Mouse (Mus musculus) hindbrain, embryonic 13.5 days (tissue): ENCODE measurements at regions not wholly inside any gene's neighbourhood (a gene's known extent, or its start where the extent isn't known, plus 50 kb on each side); places are given as distances from the start of the nearest gene placed in this dataset.
A peak's percentile ranks its signal among the peaks of the same experiment; 100 is the strongest.

Experiments
- ATAC-seq: fragments of 200-750 bp; cut with Nextera tagmentation; 2 replicates; pipeline ENCODE4 v1.8.0; 2017; ENCODE audit warnings: moderate TSS enrichment; ENCODE audit not compliant: low FRiP score
- H3K27ac ChIP-seq: fragments of 300-500 bp; sonication (generic); 2 replicates; pipeline ENCODE4 v1.5.1; 2015; ENCODE audit warnings: inconsistent platforms, mild to moderate bottlenecking, moderate library complexity
- H3K27me3 ChIP-seq: fragments of 300-500 bp; sonication (generic); 2 replicates; pipeline ENCODE4 v1.6.1; 2015; ENCODE audit warnings: mild to moderate bottlenecking, inconsistent platforms
- H3K36me3 ChIP-seq: fragments of 300-500 bp; sonication (generic); 2 replicates; pipeline ENCODE4 v1.6.1; 2015; ENCODE audit warnings: mild to moderate bottlenecking, inconsistent platforms
- H3K4me1 ChIP-seq: fragments of 300-500 bp; sonication (generic); replicated peaks from 2 replicates; pipeline ENCODE4 v1.6.1; 2015; ENCODE audit warnings: inconsistent platforms
- H3K4me2 ChIP-seq: fragments of 300-500 bp; sonication (generic); 2 replicates; pipeline ENCODE4 v1.6.1; 2015; ENCODE audit warnings: inconsistent platforms, mild to moderate bottlenecking, moderate library complexity
- H3K4me3 ChIP-seq: fragments of 300-500 bp; sonication (generic); 2 replicates; pipeline ENCODE4 v1.5.1; 2015; ENCODE audit warnings: mild to moderate bottlenecking, inconsistent platforms
- H3K9ac ChIP-seq: fragments of 300-500 bp; sonication (generic); 2 replicates; pipeline ENCODE4 v1.6.1; 2015; ENCODE audit warnings: mild to moderate bottlenecking, inconsistent platforms
- H3K9me3 ChIP-seq: fragments of 300-500 bp; sonication (generic); 2 replicates; pipeline ENCODE4 v1.6.1; 2016; ENCODE audit warnings: inconsistent platforms
- WGBS: fragments of 180-500 bp; shearing (Covaris S2); methylation state at CpG from one replicate; pipeline ENCODE4 v1.1.7; 2015; 5-methylcytosine and 5-hydroxymethylcytosine counted together

- ATAC-seq, result no peak
- Histone ChIP-seq H3K4me3 (no peak overlapping the region), H3K9me3 (no peaks in the 10 kb centered on the region), H3K4me1 (peaks cover 24% of the 10 kb centered on the region), H3K27me3 (no peaks in the 10 kb centered on the region), H3K9ac (no peak overlapping the region), H3K36me3 (no peaks in the 10 kb centered on the region), H3K27ac (no peak overlapping the region), H3K4me2 (no peak overlapping the region)
- 56% methylated on average over 9 of the region's 9 CpGs for WGBS
Observed at GRCm38 (mm10) chr3:147081763-147082162, 229.6 kb downstream of the Ttll7 start.

- WGBS, result 15% methylated on average over 7 of the region's 7 CpGs
- Histone ChIP-seq H3K27me3 (no peaks in the 10 kb centered on the region), H3K27ac (peak overlapping the region; percentile 67; the same call in 1 of the 2 replicates), H3K4me3 (no peak overlapping the region), H3K9me3 (no peaks in the 10 kb centered on the region), H3K4me2 (no peak overlapping the region), H3K36me3 (no peaks in the 10 kb centered on the region), H3K4me1 (peaks cover 24% of the 10 kb centered on the region), H3K9ac (no peak overlapping the region)
- ATAC-seq, result 0 out of 2 replicates have a peak, but pooled peaks have one; percentile 27
Observed at GRCm38 (mm10) chr3:147082255-147082943, 230.2 kb downstream of the Ttll7 start.

DNA sequence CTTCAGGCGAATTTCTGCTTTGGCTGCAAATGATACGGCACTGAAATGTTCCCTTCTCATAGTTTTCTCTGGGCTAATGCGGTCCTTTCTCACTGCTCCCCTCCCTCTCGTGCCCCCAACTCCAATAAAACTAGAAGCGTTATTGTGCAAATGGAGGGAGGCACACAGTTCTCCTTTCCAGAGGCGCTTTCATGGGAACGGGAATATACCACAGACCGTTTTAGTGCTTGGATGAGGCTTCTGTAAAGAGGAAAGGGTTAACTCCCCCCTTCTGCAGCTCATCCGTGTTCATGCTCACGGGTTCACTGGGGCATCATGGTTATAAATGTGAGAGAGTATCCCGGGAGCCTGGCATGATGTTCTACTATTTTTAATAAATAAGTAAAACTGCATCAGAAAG is 231.2 kb downstream of the Ttll7 start:
- peak overlapping the region; percentile 2; the same call in 1 of the 2 replicates for H3K27ac ChIP-seq
- 0 out of 2 replicates have a peak, but pooled peaks have one; percentile 11 for ATAC-seq
- H3K36me3 ChIP-seq, result no peaks in the 10 kb centered on the region
- H3K27me3 ChIP-seq, result no peaks in the 10 kb centered on the region
- WGBS, result 16% methylated on average over 11 of the region's 11 CpGs
- peaks cover 24% of the 10 kb centered on the region for H3K4me1 ChIP-seq
- H3K4me3 ChIP-seq, result no peak overlapping the region
- peak overlapping the region; percentile 26; the same call in 1 of the 2 replicates for H3K4me2 ChIP-seq
- H3K9ac ChIP-seq, result 0 out of 2 replicates have a peak overlapping the region, but pooled peaks have one; percentile 24
- H3K9me3 ChIP-seq, result no peaks in the 10 kb centered on the region

DNA sequence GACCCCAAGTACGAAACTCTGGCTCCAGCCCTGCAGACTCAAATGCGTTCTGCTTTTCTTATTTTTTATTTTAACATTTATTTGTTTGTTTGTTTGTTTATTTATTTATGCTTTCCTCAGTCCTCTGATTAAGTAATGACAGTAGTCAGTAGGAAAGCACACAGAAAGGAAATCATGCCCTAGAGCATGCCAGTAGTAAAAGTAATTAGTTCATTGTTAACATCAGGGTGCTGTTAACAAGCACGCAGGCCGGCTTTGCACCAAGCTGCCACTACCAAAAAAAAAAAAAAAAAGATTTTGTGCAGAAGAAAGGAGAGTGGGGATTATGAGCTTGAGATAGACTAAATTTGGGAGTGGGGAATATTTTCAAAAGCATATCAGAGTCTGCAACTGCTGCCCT is 231.7 kb downstream of the Ttll7 start:
- 54% methylated on average over 4 of the region's 4 CpGs for WGBS

GRCm38 (mm10) chr3:147084624-147085189 is 232.5 kb downstream of the Ttll7 start:
- ATAC-seq, result no peak
- WGBS, result 43% methylated on average over 9 of the region's 9 CpGs
- no peak overlapping the region for H3K27ac ChIP-seq

More for the DNA sequence above, 231.7 kb downstream of the Ttll7 start:
- Histone ChIP-seq H3K4me3 (no peak overlapping the region), H3K4me2 (0 out of 2 replicates have a peak overlapping the region, but pooled peaks have one; percentile 26), H3K9ac (no peak overlapping the region), H3K9me3 (no peaks in the 10 kb centered on the region), H3K27me3 (no peaks in the 10 kb centered on the region), H3K36me3 (no peaks in the 10 kb centered on the region), H3K4me1 (peaks cover 24% of the 10 kb centered on the region), H3K27ac (peak overlapping the region; percentile 2; the same call in 1 of the 2 replicates)
- ATAC-seq, result no peak

DNA sequence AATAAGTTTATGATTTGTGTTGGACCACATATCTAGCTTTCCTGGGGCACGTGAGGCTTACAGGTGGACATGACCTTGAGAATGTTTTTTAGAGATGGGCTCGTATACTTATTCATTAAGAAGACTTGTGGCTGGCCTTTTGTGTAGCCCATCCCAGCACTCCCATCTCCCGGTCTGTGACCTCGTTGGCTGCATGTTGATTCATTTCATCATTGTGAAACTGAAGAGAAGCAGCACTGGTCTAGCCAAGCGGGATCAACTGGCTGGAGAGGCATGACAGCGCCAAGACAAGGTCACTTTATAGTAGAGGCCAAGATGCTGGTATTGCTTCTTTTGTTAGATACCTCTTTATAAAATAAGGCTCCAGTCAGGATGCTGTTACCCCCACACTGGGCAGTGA is 236.0 kb downstream of the Ttll7 start:
- H3K9ac ChIP-seq, result no peak overlapping the region
- no peak overlapping the region for H3K4me3 ChIP-seq
- no peak for ATAC-seq
- peaks cover 18% of the 10 kb centered on the region for H3K4me1 ChIP-seq
- WGBS, result 81% methylated on average over 6 of the region's 6 CpGs
- no peaks in the 10 kb centered on the region for H3K27me3 ChIP-seq
- no peaks in the 10 kb centered on the region for H3K36me3 ChIP-seq
- no peak overlapping the region for H3K4me2 ChIP-seq
- no peak overlapping the region for H3K27ac ChIP-seq
- no peaks in the 10 kb centered on the region for H3K9me3 ChIP-seq

More at GRCm38 (mm10) chr3:147084624-147085189, 232.5 kb downstream of the Ttll7 start:
- Histone ChIP-seq H3K4me3 (no peak overlapping the region), H3K4me1 (peaks cover 24% of the 10 kb centered on the region), H3K36me3 (no peaks in the 10 kb centered on the region), H3K9me3 (no peaks in the 10 kb centered on the region), H3K27me3 (no peaks in the 10 kb centered on the region), H3K4me2 (no peak overlapping the region), H3K9ac (no peak overlapping the region)

DNA sequence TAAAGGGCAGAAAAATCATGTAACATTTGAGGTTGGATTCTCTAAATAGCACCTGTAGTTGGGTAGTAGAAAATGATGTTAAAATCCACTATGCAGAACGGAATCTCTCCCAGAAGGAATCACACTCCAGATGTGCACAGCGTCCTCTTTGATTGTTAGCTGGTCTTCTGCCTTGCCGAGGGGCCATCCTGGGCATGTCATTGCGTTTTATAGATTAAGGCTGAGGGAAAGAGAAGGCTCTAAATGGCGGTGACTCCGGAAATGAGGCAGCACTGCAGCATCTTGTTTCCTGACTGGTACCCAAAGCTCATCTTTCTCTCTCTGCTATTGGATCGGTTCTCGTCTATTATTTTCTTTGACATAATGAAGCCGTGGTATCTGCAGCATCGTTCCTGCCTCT is 237.5 kb downstream of the Ttll7 start:
- Histone ChIP-seq H3K4me1 (peaks cover 14% of the 10 kb centered on the region), H3K27me3 (no peaks in the 10 kb centered on the region), H3K9me3 (no peaks in the 10 kb centered on the region), H3K9ac (no peak overlapping the region), H3K4me3 (no peak overlapping the region), H3K36me3 (no peaks in the 10 kb centered on the region), H3K4me2 (no peak overlapping the region), H3K27ac (no peak overlapping the region)
- ATAC-seq, result no peak
- 74% methylated on average over 10 of the region's 10 CpGs for WGBS

GRCm38 (mm10) chr3:147092188-147093075 is 240.3 kb downstream of the Ttll7 start:
- no peak for ATAC-seq
- whole genome bisulfite sequencing, result 51% methylated on average over 8 of the region's 8 CpGs
- H3K4me2 ChIP-seq, result no peak overlapping the region
- H3K4me3 ChIP-seq, result no peak overlapping the region
- no peaks in the 10 kb centered on the region for H3K27me3 ChIP-seq
- no peaks in the 10 kb centered on the region for H3K9me3 ChIP-seq
- H3K4me1 ChIP-seq, result peaks cover 15% of the 10 kb centered on the region
- H3K27ac ChIP-seq, result peak overlapping the region; percentile 30
- H3K9ac ChIP-seq, result no peak overlapping the region
- H3K36me3 ChIP-seq, result no peaks in the 10 kb centered on the region

- H3K9ac ChIP-seq, result no peak overlapping the region
- no peaks in the 10 kb centered on the region for H3K9me3 ChIP-seq
- peaks cover 19% of the 10 kb centered on the region for H3K4me1 ChIP-seq
- H3K27ac ChIP-seq, result peak overlapping the region; percentile 40; the same call in 1 of the 2 replicates
- H3K27me3 ChIP-seq, result no peaks in the 10 kb centered on the region
- no peak overlapping the region for H3K4me3 ChIP-seq
- 48% methylated on average over 5 of the region's 5 CpGs for WGBS
- no peaks in the 10 kb centered on the region for H3K36me3 ChIP-seq
- no peak for ATAC-seq
- H3K4me2 ChIP-seq, result no peak overlapping the region
Observed at GRCm38 (mm10) chr3:147093076-147093380, 240.9 kb downstream of the Ttll7 start.

DNA sequence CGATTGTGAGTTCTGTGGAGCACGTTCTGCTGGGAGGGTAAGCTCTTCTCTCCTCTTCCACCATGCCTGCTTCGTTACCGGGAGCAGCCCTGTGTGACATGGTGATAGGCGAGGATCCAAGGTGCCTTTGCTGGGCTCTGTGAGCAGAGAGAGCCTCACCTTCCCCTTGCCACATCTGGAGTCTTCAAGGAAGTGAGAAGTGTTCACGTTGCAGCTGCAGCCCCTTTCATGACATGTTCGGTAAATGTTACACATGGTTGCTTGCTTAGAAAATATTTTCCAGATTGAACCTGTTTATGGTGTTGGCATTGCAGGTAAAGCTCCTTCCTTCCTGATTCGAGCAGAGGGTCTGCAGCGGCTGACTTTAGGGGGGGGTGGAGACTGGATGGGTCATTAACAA is 244.0 kb downstream of the Ttll7 start:
- H3K36me3 ChIP-seq, result no peaks in the 10 kb centered on the region
- no peaks in the 10 kb centered on the region for H3K9me3 ChIP-seq
- H3K4me1 ChIP-seq, result peaks cover 39% of the 10 kb centered on the region
- H3K4me2 ChIP-seq, result no peak overlapping the region
- H3K27me3 ChIP-seq, result no peaks in the 10 kb centered on the region
- 59% methylated on average over 9 of the region's 9 CpGs for WGBS
- no peak overlapping the region for H3K9ac ChIP-seq
- H3K4me3 ChIP-seq, result no peak overlapping the region
- no peak for ATAC-seq
- H3K27ac ChIP-seq, result no peak overlapping the region

GRCm38 (mm10) chr3:147098065-147098580 is 246.0 kb downstream of the Ttll7 start:
- peak overlapping the region; percentile 39 for H3K4me2 ChIP-seq
- no peaks in the 10 kb centered on the region for H3K9me3 ChIP-seq
- H3K36me3 ChIP-seq, result no peaks in the 10 kb centered on the region
- ATAC-seq, result 0 out of 2 replicates have a peak, but pooled peaks have one; percentile 52
- H3K4me1 ChIP-seq, result peaks cover 52% of the 10 kb centered on the region
- no peaks in the 10 kb centered on the region for H3K27me3 ChIP-seq
- H3K9ac ChIP-seq, result no peak overlapping the region
- no peak overlapping the region for H3K4me3 ChIP-seq
- peak overlapping the region; percentile 23; the same call in 1 of the 2 replicates for H3K27ac ChIP-seq
- WGBS, result 19% methylated on average over 15 of the region's 15 CpGs

- Histone ChIP-seq H3K27ac (0 out of 2 replicates have a peak overlapping the region, but pooled peaks have one; percentile 23), H3K4me2 (peak overlapping the region; percentile 39), H3K9me3 (no peaks in the 10 kb centered on the region), H3K4me1 (peaks cover 53% of the 10 kb centered on the region), H3K27me3 (no peaks in the 10 kb centered on the region), H3K9ac (no peak overlapping the region), H3K36me3 (no peaks in the 10 kb centered on the region), H3K4me3 (no peak overlapping the region)
- 42% methylated on average over 6 of the region's 6 CpGs for WGBS
- no peak for ATAC-seq
Observed at GRCm38 (mm10) chr3:147098611-147099010, 246.4 kb downstream of the Ttll7 start.
